Mouse (Mus musculus): ENCODE results near the gene Cfap99. TPM values are rescaled to one million over a fixed set of nuclear protein-coding genes. Genes with fewer than 3 reads are reported as not detected.

Cfap99 gene
- polyA plus RNA-seq, 1 experiment from 2014 or later, result 0.09 TPM

- no peaks in the 10 kb centered on the region for H3K9me3 ChIP-seq (ENCODE audit: control insufficient read depth, low read length)
- H3K4me2 ChIP-seq (ENCODE audit: low read length), result peak overlapping the region; percentile 98
- no peak overlapping the region for H3K27ac ChIP-seq (replicated peaks in 1 of 2; ENCODE audit: control insufficient read depth in 1 of 2, insufficient read depth in 1 of 2, low read depth in 2 of 2, low read length in 2 of 2)
- no peaks in the 10 kb centered on the region for H3K36me3 ChIP-seq (ENCODE audit: control insufficient read depth, insufficient read depth, low read length)
- ATAC-seq (ENCODE audit: insufficient number of reproducible peaks, insufficient read depth, low FRiP score, low read depth), result no peak
- WGBS, result under 1% methylated on average over 18 of the region's 18 CpGs
- H3K9ac ChIP-seq (ENCODE audit: low read length), result peak overlapping the region; percentile 57
- peaks cover 8 to 9% of the 10 kb centered on the region in 2 experiments for H3K4me1 ChIP-seq (ENCODE audit: control insufficient read depth in 2 of 2, insufficient read depth in 2 of 2, low read length in 2 of 2)
- H3K4me3 ChIP-seq (ENCODE audit: control insufficient read depth in 1 of 2, insufficient read depth in 1 of 2, low read depth in 1 of 2, low read length in 2 of 2), result peak overlapping the region; percentile 54 to 63
- peaks cover 59% of the 10 kb centered on the region for H3K27me3 ChIP-seq (ENCODE audit: control insufficient read depth, insufficient read depth, low read length)
Measured at GRCm38 (mm10) chr5:34287838-34288145, 608 bp upstream of the Cfap99 start.

DNA sequence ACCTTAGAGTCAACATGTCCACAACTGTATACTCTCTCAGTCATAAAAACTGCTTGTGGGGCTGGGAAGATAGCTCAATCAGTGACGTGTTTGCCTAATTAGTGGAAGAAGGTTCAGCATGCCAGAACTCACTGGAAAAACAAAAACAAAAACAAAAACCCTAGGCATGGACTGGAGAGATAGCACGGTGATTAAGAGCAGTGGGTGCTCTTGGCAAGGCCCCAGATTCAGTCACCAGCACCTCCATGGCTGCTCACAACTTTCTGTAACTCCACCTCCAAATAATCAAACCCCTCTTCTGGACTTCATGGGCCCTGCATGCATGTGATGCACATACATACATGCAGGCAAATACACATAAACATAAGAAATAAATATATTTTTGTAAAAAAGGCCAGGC is 886 bp downstream of the Cfap99 start:
- WGBS, result 60% methylated on average over 2 of the region's 2 CpGs
- H3K27me3 ChIP-seq (ENCODE audit: control insufficient read depth, insufficient read depth, low read length), result peaks cover 59% of the 10 kb centered on the region
- H3K9me3 ChIP-seq (ENCODE audit: control insufficient read depth, low read length), result no peaks in the 10 kb centered on the region
- H3K36me3 ChIP-seq (ENCODE audit: control insufficient read depth, insufficient read depth, low read length), result no peaks in the 10 kb centered on the region
- no peak for ATAC-seq (ENCODE audit: insufficient number of reproducible peaks, insufficient read depth, low FRiP score, low read depth)
- H3K4me3 ChIP-seq (ENCODE audit: control insufficient read depth in 1 of 2, insufficient read depth in 1 of 2, low read depth in 1 of 2, low read length in 2 of 2), result no peak overlapping the region
- peaks cover 8 to 13% of the 10 kb centered on the region in 2 experiments for H3K4me1 ChIP-seq (ENCODE audit: control insufficient read depth in 2 of 2, insufficient read depth in 2 of 2, low read length in 2 of 2)
- H3K9ac ChIP-seq (ENCODE audit: low read length), result no peak overlapping the region
- H3K27ac ChIP-seq (replicated peaks in 1 of 2; ENCODE audit: control insufficient read depth in 1 of 2, insufficient read depth in 1 of 2, low read depth in 2 of 2, low read length in 2 of 2), result no peak overlapping the region
- H3K4me2 ChIP-seq (ENCODE audit: low read length), result no peak overlapping the region

GRCm38 (mm10) chr5:34293363-34293762 is 5.0 kb downstream of the Cfap99 start:
- Histone ChIP-seq H3K4me2 (ENCODE audit: low read length) (no peak overlapping the region), H3K36me3 (ENCODE audit: control insufficient read depth, insufficient read depth, low read length) (no peaks in the 10 kb centered on the region), H3K27ac (replicated peaks in 1 of 2; ENCODE audit: control insufficient read depth in 1 of 2, insufficient read depth in 1 of 2, low read depth in 2 of 2, low read length in 2 of 2) (no peak overlapping the region), H3K9ac (ENCODE audit: low read length) (no peak overlapping the region), H3K9me3 (ENCODE audit: control insufficient read depth, low read length) (no peaks in the 10 kb centered on the region), H3K4me1 (ENCODE audit: control insufficient read depth in 2 of 2, insufficient read depth in 2 of 2, low read length in 2 of 2) (peaks cover 12 to 14% of the 10 kb centered on the region in 2 experiments; a peak in 3 of 4 replicates), H3K27me3 (ENCODE audit: control insufficient read depth, insufficient read depth, low read length) (peaks cover 28% of the 10 kb centered on the region), H3K4me3 (ENCODE audit: control insufficient read depth in 1 of 2, insufficient read depth in 1 of 2, low read depth in 1 of 2, low read length in 2 of 2) (no peak overlapping the region)
- no peak for ATAC-seq (ENCODE audit: insufficient number of reproducible peaks, insufficient read depth, low FRiP score, low read depth)
- 79% methylated on average over 6 of the region's 6 CpGs for WGBS

DNA sequence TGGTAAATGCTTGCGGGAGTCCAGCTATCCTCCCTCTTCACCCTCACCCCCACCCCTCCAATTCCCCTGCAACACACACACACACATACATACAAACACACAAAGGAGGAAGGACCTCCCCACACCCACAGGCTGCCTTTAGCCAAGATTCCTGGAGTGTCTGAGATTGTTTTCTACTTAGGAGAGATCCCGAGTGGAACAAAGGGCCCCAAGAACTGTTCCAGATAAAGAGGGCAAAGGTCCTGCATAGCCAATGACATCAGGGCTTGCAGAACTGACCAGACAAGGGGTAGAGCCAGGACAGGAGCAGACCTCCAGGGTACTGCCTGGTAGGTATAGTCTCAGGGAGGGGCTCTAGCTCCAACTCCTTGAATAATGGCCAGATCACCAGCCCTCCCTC is 6.3 kb downstream of the Cfap99 start:
- peaks cover 16% of the 10 kb centered on the region for H3K27me3 ChIP-seq (ENCODE audit: control insufficient read depth, insufficient read depth, low read length)
- H3K4me3 ChIP-seq (ENCODE audit: control insufficient read depth in 1 of 2, insufficient read depth in 1 of 2, low read depth in 1 of 2, low read length in 2 of 2), result no peak overlapping the region
- peaks cover 12 to 14% of the 10 kb centered on the region in 2 experiments; a peak in 3 of 4 replicates for H3K4me1 ChIP-seq (ENCODE audit: control insufficient read depth in 2 of 2, insufficient read depth in 2 of 2, low read length in 2 of 2)
- H3K9me3 ChIP-seq (ENCODE audit: control insufficient read depth, low read length), result no peaks in the 10 kb centered on the region
- peak; percentile 18; the same call in 1 of the 2 replicates for ATAC-seq (ENCODE audit: insufficient number of reproducible peaks, insufficient read depth, low FRiP score, low read depth)
- 13% methylated on average over 2 of the region's 2 CpGs for WGBS
- H3K27ac ChIP-seq (replicated peaks in 1 of 2; ENCODE audit: control insufficient read depth in 1 of 2, insufficient read depth in 1 of 2, low read depth in 2 of 2, low read length in 2 of 2), result no peak overlapping the region
- H3K4me2 ChIP-seq (ENCODE audit: low read length), result no peak overlapping the region
- no peaks in the 10 kb centered on the region for H3K36me3 ChIP-seq (ENCODE audit: control insufficient read depth, insufficient read depth, low read length)
- H3K9ac ChIP-seq (ENCODE audit: low read length), result no peak overlapping the region

DNA sequence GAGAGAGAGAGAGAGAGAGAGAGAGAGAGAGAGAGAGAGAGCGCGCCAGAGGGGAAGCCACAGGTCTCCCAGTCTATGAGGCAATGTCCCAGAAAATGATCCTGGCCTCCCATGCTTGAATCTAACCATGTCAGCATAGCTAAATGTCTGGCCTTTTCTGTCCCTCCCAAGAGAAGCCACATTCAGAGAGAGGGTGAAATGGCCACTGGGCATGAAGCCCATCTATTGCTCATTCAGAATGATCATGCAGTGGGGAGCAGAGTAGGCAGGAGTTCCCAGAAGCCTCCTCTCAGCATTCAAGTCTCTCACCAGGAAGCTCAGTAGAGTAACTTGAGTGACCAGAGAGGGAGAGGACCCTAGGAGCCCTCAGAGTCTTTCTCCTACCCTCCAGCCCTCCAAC is 6.7 kb downstream of the Cfap99 start:
- H3K4me2 ChIP-seq (ENCODE audit: low read length), result no peak overlapping the region
- peaks cover 11% of the 10 kb centered on the region for H3K27me3 ChIP-seq (ENCODE audit: control insufficient read depth, insufficient read depth, low read length)
- 72% methylated on average over 2 of the region's 2 CpGs for WGBS
- H3K9ac ChIP-seq (ENCODE audit: low read length), result no peak overlapping the region
- no peak overlapping the region for H3K27ac ChIP-seq (replicated peaks in 1 of 2; ENCODE audit: control insufficient read depth in 1 of 2, insufficient read depth in 1 of 2, low read depth in 2 of 2, low read length in 2 of 2)
- H3K4me3 ChIP-seq (ENCODE audit: control insufficient read depth in 1 of 2, insufficient read depth in 1 of 2, low read depth in 1 of 2, low read length in 2 of 2), result no peak overlapping the region
- H3K36me3 ChIP-seq (ENCODE audit: control insufficient read depth, insufficient read depth, low read length), result no peaks in the 10 kb centered on the region
- no peaks in the 10 kb centered on the region for H3K9me3 ChIP-seq (ENCODE audit: control insufficient read depth, low read length)
- no peak for ATAC-seq (ENCODE audit: insufficient number of reproducible peaks, insufficient read depth, low FRiP score, low read depth)
- peaks cover 12 to 14% of the 10 kb centered on the region in 2 experiments; a peak in 3 of 4 replicates for H3K4me1 ChIP-seq (ENCODE audit: control insufficient read depth in 2 of 2, insufficient read depth in 2 of 2, low read length in 2 of 2)

DNA sequence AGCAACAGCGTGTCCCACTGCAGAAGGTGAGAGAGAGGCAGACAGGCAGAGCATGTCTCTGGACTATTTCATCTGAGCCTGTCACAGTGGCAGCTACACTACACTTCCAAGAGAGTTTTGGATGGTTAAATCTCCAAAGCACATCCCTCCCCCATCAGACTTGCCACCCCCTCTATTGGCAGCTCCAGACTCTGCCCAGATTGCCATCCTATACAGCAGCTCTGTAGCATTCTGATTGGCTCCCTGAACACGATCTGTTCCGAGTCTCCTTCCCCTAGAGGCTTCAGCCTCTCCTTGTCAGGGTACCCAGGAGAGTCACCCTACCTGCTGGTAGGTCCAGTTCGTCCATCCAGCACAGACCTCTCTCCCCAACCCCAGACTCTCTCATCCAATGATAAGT is 9.7 kb downstream of the Cfap99 start:
- no peak overlapping the region for H3K9ac ChIP-seq (ENCODE audit: low read length)
- H3K36me3 ChIP-seq (ENCODE audit: control insufficient read depth, insufficient read depth, low read length), result no peaks in the 10 kb centered on the region
- H3K27ac ChIP-seq (replicated peaks in 1 of 2; ENCODE audit: control insufficient read depth in 1 of 2, insufficient read depth in 1 of 2, low read depth in 2 of 2, low read length in 2 of 2), result no peak overlapping the region
- 38% methylated on average over 4 of the region's 4 CpGs for WGBS
- peaks cover 12 to 14% of the 10 kb centered on the region in 2 experiments; a peak in 3 of 4 replicates for H3K4me1 ChIP-seq (ENCODE audit: control insufficient read depth in 2 of 2, insufficient read depth in 2 of 2, low read length in 2 of 2)
- H3K4me2 ChIP-seq (ENCODE audit: low read length), result no peak overlapping the region
- H3K4me3 ChIP-seq (ENCODE audit: control insufficient read depth in 1 of 2, insufficient read depth in 1 of 2, low read depth in 1 of 2, low read length in 2 of 2), result no peak overlapping the region
- H3K9me3 ChIP-seq (ENCODE audit: control insufficient read depth, low read length), result no peaks in the 10 kb centered on the region
- no peak for ATAC-seq (ENCODE audit: insufficient number of reproducible peaks, insufficient read depth, low FRiP score, low read depth)
- H3K27me3 ChIP-seq (ENCODE audit: control insufficient read depth, insufficient read depth, low read length), result no peaks in the 10 kb centered on the region

- H3K27ac ChIP-seq (replicated peaks in 1 of 2; ENCODE audit: control insufficient read depth in 1 of 2, insufficient read depth in 1 of 2, low read depth in 2 of 2, low read length in 2 of 2), result no peak overlapping the region
- ATAC-seq (ENCODE audit: insufficient number of reproducible peaks, insufficient read depth, low FRiP score, low read depth), result no peak
- peaks cover 12% of the 10 kb centered on the region in 2 experiments; a peak in 3 of 4 replicates for H3K4me1 ChIP-seq (ENCODE audit: control insufficient read depth in 2 of 2, insufficient read depth in 2 of 2, low read length in 2 of 2)
Measured at GRCm38 (mm10) chr5:34298937-34299535, 10.6 kb downstream of the Cfap99 start.

DNA sequence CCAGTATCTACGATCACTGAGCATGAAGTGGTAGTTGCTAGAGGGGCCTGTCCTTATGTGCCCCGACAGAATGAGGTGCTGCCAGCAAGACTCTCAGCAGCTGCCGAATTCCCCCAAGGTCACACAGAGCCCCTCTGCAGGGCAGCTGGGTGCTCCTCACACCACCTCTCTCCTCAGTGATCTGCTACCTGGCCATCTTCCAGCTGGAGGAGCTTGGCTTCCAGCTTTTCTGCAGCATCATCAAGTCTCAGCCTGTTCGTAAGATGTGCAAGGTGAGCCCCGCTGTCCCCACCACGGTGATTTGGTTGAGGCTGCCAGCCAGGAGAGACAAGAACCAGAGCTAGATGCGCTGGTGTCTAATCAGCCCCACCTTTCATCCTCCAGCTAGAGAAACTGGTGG is 14.0 kb downstream of the Cfap99 start:
- Histone ChIP-seq H3K9me3 (ENCODE audit: control insufficient read depth, low read length) (no peaks in the 10 kb centered on the region), H3K36me3 (ENCODE audit: control insufficient read depth, insufficient read depth, low read length) (no peaks in the 10 kb centered on the region), H3K27me3 (ENCODE audit: control insufficient read depth, insufficient read depth, low read length) (no peaks in the 10 kb centered on the region), H3K27ac (replicated peaks in 1 of 2; ENCODE audit: control insufficient read depth in 1 of 2, insufficient read depth in 1 of 2, low read depth in 2 of 2, low read length in 2 of 2) (no peak overlapping the region), H3K4me2 (ENCODE audit: low read length) (no peak overlapping the region), H3K4me3 (ENCODE audit: control insufficient read depth in 1 of 2, insufficient read depth in 1 of 2, low read depth in 1 of 2, low read length in 2 of 2) (no peak overlapping the region), H3K9ac (ENCODE audit: low read length) (no peak overlapping the region), H3K4me1 (ENCODE audit: control insufficient read depth in 2 of 2, insufficient read depth in 2 of 2, low read length in 2 of 2) (no peaks in the 10 kb centered on the region)
- ATAC-seq (ENCODE audit: insufficient number of reproducible peaks, insufficient read depth, low FRiP score, low read depth), result no peak
- WGBS, result 67% methylated on average over 7 of the region's 7 CpGs

More at GRCm38 (mm10) chr5:34298937-34299535, 10.6 kb downstream of the Cfap99 start:
- no peak overlapping the region for H3K9ac ChIP-seq (ENCODE audit: low read length)
- no peaks in the 10 kb centered on the region for H3K9me3 ChIP-seq (ENCODE audit: control insufficient read depth, low read length)
- H3K27me3 ChIP-seq (ENCODE audit: control insufficient read depth, insufficient read depth, low read length), result no peaks in the 10 kb centered on the region
- no peak overlapping the region for H3K4me3 ChIP-seq (ENCODE audit: control insufficient read depth in 1 of 2, insufficient read depth in 1 of 2, low read depth in 1 of 2, low read length in 2 of 2)
- no peak overlapping the region for H3K4me2 ChIP-seq (ENCODE audit: low read length)
- WGBS, result 82% methylated on average over 10 of the region's 10 CpGs
- no peaks in the 10 kb centered on the region for H3K36me3 ChIP-seq (ENCODE audit: control insufficient read depth, insufficient read depth, low read length)

Data from heart, embryonic 14.5 days (tissue).